In genomic region chr4:143219316-143219751, GRCm38 (mm10) we compare ENCODE assay signal across 13 mouse cellular contexts. TPM values are rescaled to one million over a fixed set of nuclear protein-coding genes. Genes with fewer than 3 reads are reported as not detected.
A peak's percentile ranks its signal among the peaks of the same experiment; 100 is the strongest.
DNase-seq lines count a peak whose midpoint lies in the region; ATAC-seq and TF ChIP-seq lines count a peak whose summit lies in the region.
"Had no signal": no experiment of that assay in that cellular context is flagged by ENCODE, and none has a peak within 500 bp of the region (broad histone marks: within the 10 kb centered on the region; RNA-seq: fewer than 3 reads in every experiment).

No protein-coding gene starts in this region.

- peak overlapping the region; percentile 87 for H3K27ac ChIP-seq in hindbrain, embryonic 13.5 days
- no peak overlapping the region for H3K27ac ChIP-seq in gastrocnemius, adult 2 months
- H3K27ac ChIP-seq: liver, embryonic 15.5 days had no signal

- no peaks in the 10 kb centered on the region for H3K27me3 ChIP-seq in hindbrain, embryonic 13.5 days
- H3K27me3 ChIP-seq: liver, embryonic 15.5 days had no signal

- H3K9ac ChIP-seq in hindbrain, embryonic 13.5 days, result peak overlapping the region; percentile 63
- H3K9ac ChIP-seq: liver, embryonic 15.5 days had no signal

- TF ChIP-seq POLR2A in brain, embryonic 14.5 days (IDR thresholded peaks at IDR 0.05; ENCODE audit: borderline replicate concordance, extremely low read depth, insufficient read depth, insufficient read length, poor library complexity, severe bottlenecking), result no peak

- 9% methylated on average over 9 of the region's 9 CpGs for WGBS in hindbrain, embryonic 13.5 days

- peak overlapping the region; percentile 15; the same call in 1 of the 2 replicates for H3K4me3 ChIP-seq in hindbrain, embryonic 13.5 days
- no peak overlapping the region for H3K4me3 ChIP-seq in gastrocnemius, adult 2 months
- H3K4me3 ChIP-seq: liver, embryonic 15.5 days had no signal

- intact Hi-C loops in gastrocnemius, adult 2 months (cut with DNase I), result no loop called here

- H3K9me3 ChIP-seq in hindbrain, embryonic 13.5 days, result no peaks in the 10 kb centered on the region
- H3K9me3 ChIP-seq: liver, embryonic 15.5 days had no signal

- peak overlapping the region; percentile 40 for H3K4me2 ChIP-seq in hindbrain, embryonic 13.5 days
- H3K4me2 ChIP-seq: liver, embryonic 15.5 days had no signal

- peaks cover 7% of the 10 kb centered on the region for H3K4me1 ChIP-seq in hindbrain, embryonic 13.5 days (replicated peaks)
- H3K4me1 ChIP-seq: liver, embryonic 15.5 days had no signal

- ATAC-seq in CD4-positive, CD25-positive, alpha-beta regulatory T cell, adult 4 months, result peak; percentile 99
- ATAC-seq in hindbrain, embryonic 13.5 days (ENCODE audit: low FRiP score), result peak; percentile 88

- H3K36me3 ChIP-seq in hindbrain, embryonic 13.5 days, result no peaks in the 10 kb centered on the region
- H3K36me3 ChIP-seq: liver, embryonic 15.5 days had no signal

- DNase-seq in brain, embryonic 14.5 days (ENCODE audit: low read depth), result peak; percentile 77
- peak; percentile 5 to 35 for DNase-seq in natural killer cell, adult 2 months (ENCODE audit: low spot score in 2 of 2)
- DNase-seq in yolk sac, embryonic 10.5 days (ENCODE audit: low spot score), result no peak
- no peak for DNase-seq in gastrocnemius, adult 2 months
- DNase-seq in urinary bladder, postnatal 25 days (ENCODE audit: low spot score), result no peak
- DNase-seq in adrenal gland, adult 2 months, result no peak
- DNase-seq: cerebellum, adult 8-10 months; gastrocnemius, postnatal 10 days; kidney, postnatal 4 days; retina, postnatal 1 day had no signal

- TF ChIP-seq CTCF in brain, embryonic 14.5 days (IDR thresholded peaks at IDR 0.05; ENCODE audit: borderline replicate concordance, extremely low read depth, insufficient read depth, insufficient read length), result no peak
- no peak for TF ChIP-seq CTCF in gastrocnemius, adult 2 months (IDR thresholded peaks at IDR 0.05)

RNA-seq across cellular contexts. Expression of gene Prdm2, which starts 6.5 kb away (rescaled TPM):
- 10 to 100 TPM; 30.8 to 38.7 TPM for polyA plus RNA-seq in CD4-positive, CD25-positive, alpha-beta regulatory T cell, adult 4 months (2017; shearing (Covaris generic))
- 19.7 and 31.6 TPM in 2 replicates for polyA plus RNA-seq in brain, embryonic 14.5 days (2012; rRNA removed)
- polyA plus RNA-seq in hindbrain, embryonic 13.5 days (2015; fragmentation: Nextera tagmentation; extraction: Ambion mirVana), result 17.6 and 18.6 TPM in 2 replicates
- 10 to 100 TPM; 24.7 to 26.5 TPM for total RNA-seq in gastrocnemius, adult 2 months (2021)
- 10 to 100 TPM; 22.3 to 38.7 TPM for total RNA-seq in adrenal gland, adult 2 months (2021)
- 5.6 and 9.4 TPM in 2 replicates for polyA plus RNA-seq in adrenal gland, adult 2 months (2012; rRNA removed)

Comparison
In these comparisons a context has a peak if more than half of its experiments do, and no peak if none do; other contexts are left out.
1. DNase-seq: peak in brain, embryonic 14.5 days (single experiment) and natural killer cell, adult 2 months (2 of 2); none in yolk sac, embryonic 10.5 days (single experiment), gastrocnemius, adult 2 months (single experiment), urinary bladder, postnatal 25 days (single experiment) and adrenal gland, adult 2 months (single experiment).